Mouse (Mus musculus) embryonic stem cell, embryonic (primary cell): ENCODE measurements around the gene Arid1b.

Source experiments
- CTCF ChIA-PET, 4 experiments: fragments of 300-600 bp in 2 of 4; fragments of 350-600 bp in 2 of 4; sonication (Branson Sonifier 250); formaldehyde crosslinking; loops; one replicate each; lab custom pipeline; 2022; ENCODE audit warnings: inconsistent platforms in 2 of 4; lab: Charles Lee
- POLR2A ChIA-PET, 4 experiments: fragments of 300-600 bp in 2 of 4; fragments of 350-600 bp in 2 of 4; sonication (Branson Sonifier 250); formaldehyde crosslinking; loops; one replicate each; lab custom pipeline; 2022; ENCODE audit warnings: antibody characterized with exemption in 4 of 4, inconsistent platforms in 1 of 4; lab: Charles Lee

Gene Arid1b

GRCm38 (mm10) chr17:5244526-5244925 lies 250.4 kb downstream of the Arid1b start:
- ChIA-PET CTCF (interaction anchor here in 1 of 4 experiments (1.3 kb wide), 1 partner anchor 8 kb away, joined by 4 read pairs; no protein-coding TSS in a partner anchor), POLR2A (no interaction called here)

- ChIA-PET POLR2A (no interaction called here), CTCF (no interaction called here)
These were observed 252.6 kb downstream of the Arid1b start for GRCm38 (mm10) chr17:5246688-5247087.

GRCm38 (mm10) chr17:5247247-5247646 lies 253.1 kb downstream of the Arid1b start:
- ChIA-PET POLR2A (no interaction called here), CTCF (no interaction called here)

- POLR2A ChIA-PET, result interaction anchor here in 2 of 4 experiments (0.9 to 1.1 kb wide), 2 partner anchors 10 to 56 kb away, joined by 4 read pairs; no protein-coding TSS in a partner anchor
- CTCF ChIA-PET, result no interaction called here
These were observed 253.6 kb downstream of the Arid1b start for GRCm38 (mm10) chr17:5247737-5248136.

GRCm38 (mm10) chr17:5248957-5249656 lies 255.0 kb downstream of the Arid1b start:
- CTCF ChIA-PET, result interaction anchor here in 3 of 4 experiments (0.7 to 1.4 kb wide), 6 partner anchors 32 to 135 kb away, joined by 3 to 4 read pairs (median 3); no protein-coding TSS in a partner anchor

GRCm38 (mm10) chr17:5249681-5250180 lies 255.6 kb downstream of the Arid1b start:
- ChIA-PET POLR2A (interaction anchor here in 3 of 4 experiments (0.7 to 1.8 kb wide), 8 partner anchors 10 to 152 kb away, joined by 3 to 5 read pairs (median 3); no protein-coding TSS in a partner anchor), CTCF (interaction anchor here in 1 of 4 experiments (0.8 to 1.4 kb wide), 2 partner anchors 66 to 82 kb away, joined by 3 to 4 read pairs; no protein-coding TSS in a partner anchor)

More at GRCm38 (mm10) chr17:5248957-5249656, 255.0 kb downstream of the Arid1b start:
- POLR2A ChIA-PET, result interaction anchor here (0.6 to 1.8 kb wide), 12 partner anchors 9 to 373 kb away, joined by 3 to 5 read pairs (median 3); no protein-coding TSS in a partner anchor

- ChIA-PET POLR2A (interaction anchor here in 2 of 4 experiments (0.6 to 1.7 kb wide), 8 partner anchors 10 to 100 kb away, joined by 3 to 7 read pairs (median 4); no protein-coding TSS in a partner anchor), CTCF (interaction anchor here (0.6 to 2.7 kb wide), 32 partner anchors 8 to 826 kb away, joined by 3 to 19 read pairs (median 3); no protein-coding TSS in a partner anchor)
These were observed 258.3 kb downstream of the Arid1b start for GRCm38 (mm10) chr17:5252436-5252835.

- ChIA-PET POLR2A (interaction anchor here in 2 of 4 experiments (0.7 to 1.3 kb wide), 3 partner anchors 15 to 48 kb away, joined by 3 read pairs; no protein-coding TSS in a partner anchor), CTCF (interaction anchor here in 1 of 4 experiments (0.8 to 1.0 kb wide), 2 partner anchors 61 to 148 kb away, joined by 3 to 4 read pairs; no protein-coding TSS in a partner anchor)
These were observed 260.8 kb downstream of the Arid1b start for GRCm38 (mm10) chr17:5254717-5255617.

GRCm38 (mm10) chr17:5255618-5255933 lies 261.4 kb downstream of the Arid1b start:
- CTCF ChIA-PET, result interaction anchor here in 1 of 4 experiments (0.5 kb wide), 1 partner anchor 69 kb away, joined by 4 read pairs; no protein-coding TSS in a partner anchor
- POLR2A ChIA-PET, result interaction anchor here in 1 of 4 experiments (1.3 kb wide), 1 partner anchor 48 kb away, joined by 3 read pairs; no protein-coding TSS in a partner anchor

- ChIA-PET POLR2A (interaction anchor here in 2 of 4 experiments (1.3 to 3.4 kb wide), 4 partner anchors 10 to 37 kb away, joined by 4 to 19 read pairs (median 10); no protein-coding TSS in a partner anchor), CTCF (interaction anchor here in 1 of 4 experiments (1.4 kb wide), 1 partner anchor 28 kb away, joined by 3 read pairs; no protein-coding TSS in a partner anchor)
These were observed 264.8 kb downstream of the Arid1b start for GRCm38 (mm10) chr17:5258978-5259377.

- CTCF ChIA-PET, result no interaction called here
- POLR2A ChIA-PET, result interaction anchor here in 2 of 4 experiments (0.8 to 3.1 kb wide), 3 partner anchors 8 to 63 kb away, joined by 3 to 8 read pairs (median 4); no protein-coding TSS in a partner anchor
These were observed 267.1 kb downstream of the Arid1b start for GRCm38 (mm10) chr17:5261131-5261651.

- POLR2A ChIA-PET, result interaction anchor here in 2 of 4 experiments (0.5 to 1.4 kb wide), 4 partner anchors 9 to 115 kb away, joined by 3 to 5 read pairs (median 4); no protein-coding TSS in a partner anchor
- CTCF ChIA-PET, result no interaction called here
These were observed 267.9 kb downstream of the Arid1b start for GRCm38 (mm10) chr17:5261874-5262605.

- ChIA-PET CTCF (no interaction called here), POLR2A (interaction anchor here in 1 of 4 experiments (0.8 to 1.4 kb wide), 4 partner anchors 8 to 73 kb away, joined by 3 to 5 read pairs (median 4); no protein-coding TSS in a partner anchor)
These were observed 268.7 kb downstream of the Arid1b start for GRCm38 (mm10) chr17:5262788-5263187.

- CTCF ChIA-PET, result no interaction called here
- POLR2A ChIA-PET, result interaction anchor here in 2 of 4 experiments (1.0 to 1.9 kb wide), 2 partner anchors 13 to 171 kb away, joined by 3 to 5 read pairs; no protein-coding TSS in a partner anchor
These were observed 270.7 kb downstream of the Arid1b start for GRCm38 (mm10) chr17:5264783-5265182.

- POLR2A ChIA-PET, result interaction anchor here in 1 of 4 experiments (0.6 to 1.9 kb wide), 2 partner anchors 12 to 155 kb away, joined by 3 to 5 read pairs; no protein-coding TSS in a partner anchor
- CTCF ChIA-PET, result no interaction called here
These were observed 271.5 kb downstream of the Arid1b start for GRCm38 (mm10) chr17:5265615-5266014.

- CTCF ChIA-PET, result no interaction called here
- POLR2A ChIA-PET, result no interaction called here
These were observed 273.6 kb downstream of the Arid1b start for GRCm38 (mm10) chr17:5267747-5268146.

GRCm38 (mm10) chr17:5269302-5269701 lies 275.2 kb downstream of the Arid1b start:
- ChIA-PET POLR2A (interaction anchor here in 3 of 4 experiments (0.6 to 4.5 kb wide), 10 partner anchors 9 to 170 kb away, joined by 3 to 55 read pairs (median 4); partner anchors contain the start of gene Tmem242 (in 1 of the 3)), CTCF (interaction anchor here in 2 of 4 experiments (1.1 to 2.0 kb wide), 3 partner anchors 17 to 133 kb away, joined by 3 to 8 read pairs (median 4); no protein-coding TSS in a partner anchor)
